ENCODE assay signal across 14 mouse cellular contexts in the genomic region with DNA sequence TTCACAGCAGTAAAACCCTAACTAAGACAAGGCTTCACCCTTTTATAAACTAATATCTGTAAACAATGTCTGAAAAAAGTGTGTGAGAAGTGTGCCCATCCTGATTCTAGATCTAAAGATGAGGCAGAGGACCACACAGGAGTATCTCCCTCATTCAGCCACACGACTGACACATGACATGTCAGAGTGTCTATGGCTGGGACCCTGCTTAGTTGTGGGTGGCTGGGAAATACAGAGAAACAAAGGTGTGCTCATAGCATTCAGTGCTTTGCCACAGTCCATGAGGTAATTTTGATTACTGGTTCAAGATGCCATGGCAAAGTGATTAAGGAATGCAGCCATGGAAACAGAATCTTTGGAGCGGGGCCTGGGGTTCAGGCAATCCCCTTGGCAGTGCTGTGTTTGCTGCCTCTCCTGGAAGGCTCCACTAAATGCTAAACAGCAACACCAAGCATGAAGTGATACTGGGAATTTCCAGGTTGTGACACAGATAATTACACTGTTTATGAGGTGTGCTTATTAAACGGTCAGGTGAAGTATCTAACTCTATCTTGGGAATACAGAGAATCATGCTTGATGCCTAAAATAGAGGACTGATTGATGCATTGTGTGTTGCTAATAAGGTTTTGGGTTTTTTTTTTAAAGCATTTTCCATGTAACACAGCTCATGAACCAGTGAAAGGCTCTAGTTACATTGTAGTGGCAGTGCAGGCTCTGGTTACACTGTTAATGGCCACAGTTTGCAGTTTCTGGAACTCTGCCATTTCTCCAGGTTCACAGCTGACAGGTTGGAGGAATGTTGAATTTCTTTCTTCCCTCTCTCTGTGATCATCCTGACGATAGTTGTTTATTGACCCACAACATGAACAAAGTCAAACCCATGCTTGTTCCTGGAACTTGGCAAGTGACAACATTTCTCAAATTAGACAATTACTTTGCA. TPM values are rescaled to one million over a fixed set of nuclear protein-coding genes. Genes with fewer than 3 reads are reported as not detected.
DNase-seq lines count a peak whose midpoint lies in the region; ATAC-seq and TF ChIP-seq lines count a peak whose summit lies in the region.
"Had no signal": no experiment of that assay in that cellular context is flagged by ENCODE, and none has a peak within 500 bp of the region (broad histone marks: within the 10 kb centered on the region; RNA-seq: fewer than 3 reads in every experiment).

No protein-coding gene starts in this region.

- no peak for ATAC-seq in midbrain, embryonic 14.5 days (ENCODE audit: low FRiP score, low TSS enrichment)
- no peak for ATAC-seq in midbrain, embryonic 11.5 days (ENCODE audit: low FRiP score)
- peak; percentile 76 for ATAC-seq in limb, embryonic 14.5 days (ENCODE audit: low FRiP score, low read depth)
- no peak for ATAC-seq in CD4-positive, CD25-positive, alpha-beta regulatory T cell, adult 4 months
- ATAC-seq: midbrain, embryonic 16.5 days had no signal

- DNase-seq in embryo, embryonic 11.5 days (ENCODE audit: low read depth, low spot score), result peak; percentile 14
- no peak for DNase-seq in embryo, embryonic 11 days
- no peak for DNase-seq in midbrain, embryonic 14.5 days
- DNase-seq in midbrain, embryonic 11.5 days (ENCODE audit: low spot score, missing footprints), result no peak
- peak; percentile 17 for DNase-seq in kidney, adult 9 months
- peak; percentile 79 for DNase-seq in limb, embryonic 14.5 days (ENCODE audit: low spot score)
- no peak for DNase-seq in thymus, postnatal 4 days
- DNase-seq: adrenal gland, postnatal 14 days; right cerebral cortex, adult 18-20 months had no signal

- no peak overlapping the region for H3K4me3 ChIP-seq in midbrain, embryonic 14.5 days (replicated peaks; ENCODE audit: low read depth, low read length)
- no peak overlapping the region for H3K4me3 ChIP-seq in midbrain, embryonic 11.5 days (ENCODE audit: low read depth, low read length)
- H3K4me3 ChIP-seq in limb, embryonic 14.5 days (replicated peaks; ENCODE audit: low read length), result no peak overlapping the region
- H3K4me3 ChIP-seq: heart, embryonic 15.5 days; hindbrain, embryonic 13.5 days had no signal

- H3K27me3 ChIP-seq in midbrain, embryonic 14.5 days (ENCODE audit: control insufficient read depth, insufficient read depth, low read length), result no peaks in the 10 kb centered on the region
- H3K27me3 ChIP-seq in midbrain, embryonic 11.5 days (ENCODE audit: control insufficient read depth, insufficient read depth, low read length), result no peaks in the 10 kb centered on the region
- H3K27me3 ChIP-seq in limb, embryonic 14.5 days (ENCODE audit: control insufficient read depth, insufficient read depth, low read length), result no peaks in the 10 kb centered on the region
- H3K27me3 ChIP-seq: heart, embryonic 15.5 days; hindbrain, embryonic 13.5 days had no signal

- H3K4me2 ChIP-seq in midbrain, embryonic 14.5 days (ENCODE audit: low read length), result no peak overlapping the region
- no peak overlapping the region for H3K4me2 ChIP-seq in midbrain, embryonic 11.5 days
- H3K4me2 ChIP-seq in limb, embryonic 14.5 days (replicated peaks; ENCODE audit: low read depth, low read length, severe bottlenecking), result no peak overlapping the region
- H3K4me2 ChIP-seq: heart, embryonic 15.5 days; hindbrain, embryonic 13.5 days had no signal

- no peak overlapping the region for H3K9ac ChIP-seq in midbrain, embryonic 14.5 days (replicated peaks; ENCODE audit: low read length)
- no peak overlapping the region for H3K9ac ChIP-seq in midbrain, embryonic 11.5 days (ENCODE audit: low read length)
- H3K9ac ChIP-seq in limb, embryonic 14.5 days (ENCODE audit: low read depth, low read length, severe bottlenecking), result no peak overlapping the region
- H3K9ac ChIP-seq: heart, embryonic 15.5 days; hindbrain, embryonic 13.5 days had no signal

- WGBS in midbrain, embryonic 14.5 days, result 77% methylated on average over 4 of the region's 4 CpGs
- 81% methylated on average over 4 of the region's 4 CpGs for WGBS in midbrain, embryonic 11.5 days
- 35% methylated on average over 4 of the region's 4 CpGs for WGBS in limb, embryonic 14.5 days

- no peaks in the 10 kb centered on the region for H3K9me3 ChIP-seq in midbrain, embryonic 14.5 days (ENCODE audit: control insufficient read depth, low read length)
- H3K9me3 ChIP-seq in midbrain, embryonic 11.5 days (ENCODE audit: control insufficient read depth, low read length), result no peaks in the 10 kb centered on the region
- no peaks in the 10 kb centered on the region for H3K9me3 ChIP-seq in limb, embryonic 14.5 days (ENCODE audit: control insufficient read depth, low read length)
- H3K9me3 ChIP-seq: heart, embryonic 15.5 days; hindbrain, embryonic 13.5 days had no signal

- H3K36me3 ChIP-seq in midbrain, embryonic 14.5 days (ENCODE audit: control insufficient read depth, insufficient read depth, low read length), result no peaks in the 10 kb centered on the region
- H3K36me3 ChIP-seq in midbrain, embryonic 11.5 days (ENCODE audit: control insufficient read depth, insufficient read depth, low read length), result no peaks in the 10 kb centered on the region
- H3K36me3 ChIP-seq in limb, embryonic 14.5 days (ENCODE audit: control insufficient read depth, insufficient read depth, low read length), result no peaks in the 10 kb centered on the region
- H3K36me3 ChIP-seq: heart, embryonic 15.5 days; hindbrain, embryonic 13.5 days had no signal

- peak overlapping the region; percentile 38; the same call in 1 of the 2 replicates for H3K27ac ChIP-seq in midbrain, embryonic 14.5 days (replicated peaks; ENCODE audit: low read depth, low read length)
- H3K27ac ChIP-seq in midbrain, embryonic 11.5 days (ENCODE audit: low read depth, low read length), result no peak overlapping the region
- H3K27ac ChIP-seq in limb, embryonic 14.5 days (replicated peaks; ENCODE audit: low read depth, low read length), result 0 out of 2 replicates have a peak overlapping the region, but pooled peaks have one; percentile 40
- H3K27ac ChIP-seq: heart, embryonic 15.5 days; hindbrain, embryonic 13.5 days; macrophage had no signal

- no peaks in the 10 kb centered on the region for H3K4me1 ChIP-seq in midbrain, embryonic 14.5 days (ENCODE audit: control insufficient read depth, insufficient read depth, low read length)
- no peaks in the 10 kb centered on the region for H3K4me1 ChIP-seq in midbrain, embryonic 11.5 days (ENCODE audit: control insufficient read depth, insufficient read depth, low read length)
- peaks cover 19% of the 10 kb centered on the region for H3K4me1 ChIP-seq in limb, embryonic 14.5 days (ENCODE audit: control insufficient read depth, insufficient read depth, low read length)

- TF ChIP-seq POLR2A in limb, embryonic 14.5 days (IDR thresholded peaks at IDR 0.05; ENCODE audit: borderline replicate concordance, extremely low read depth, insufficient read depth, insufficient read length), result no peak

RNA-seq across cellular contexts. Expression of a gene that starts 29.9 kb away (rescaled TPM):
- polyA plus RNA-seq in midbrain, embryonic 14.5 days (2014; fragmentation: Nextera tagmentation; extraction: Ambion mirVana), result 42.1 and 50.8 TPM in 2 replicates
- polyA plus RNA-seq in midbrain, embryonic 11.5 days (2014; fragmentation: Nextera tagmentation; extraction: Ambion mirVana), result 10.4 and 12.0 TPM in 2 replicates
- 5.4 and 5.6 TPM in 2 replicates for polyA plus RNA-seq in limb, embryonic 14.5 days (2012; rRNA removed)
- 8.6 and 9.9 TPM in 2 replicates for polyA plus RNA-seq in limb, embryonic 14.5 days (2014; fragmentation: Nextera tagmentation; extraction: Ambion mirVana)
- 1 to 10 TPM; 1.3 to 2.3 TPM for polyA plus RNA-seq in CD4-positive, CD25-positive, alpha-beta regulatory T cell, adult 4 months (2017; shearing (Covaris generic))

Comparison
In these comparisons a context has a peak if more than half of its experiments do, and no peak if none do; other contexts are left out.
1. DNase-seq: peak in embryo, embryonic 11.5 days (single experiment), kidney, adult 9 months (single experiment) and limb, embryonic 14.5 days (single experiment); none in embryo, embryonic 11 days (single experiment), midbrain, embryonic 14.5 days (single experiment), midbrain, embryonic 11.5 days (single experiment) and thymus, postnatal 4 days (single experiment).